Mouse (Mus musculus) lung, postnatal 0 days (tissue): ENCODE measurements at regions not wholly inside any gene's neighbourhood (a gene's known extent, or its start where the extent isn't known, plus 50 kb on each side); places are given as distances from the start of the nearest gene placed in this dataset.

Experiments used
- CTCF ChIP-seq: IDR thresholded peaks from 2 replicates; pipeline ENCODE4 v1.5.1; 2016; ENCODE audit warnings: antibody characterized with exemption, mild to moderate bottlenecking
- EP300 ChIP-seq: IDR thresholded peaks from 2 replicates; pipeline ENCODE4 v1.6.1; 2016; ENCODE audit warnings: antibody characterized with exemption, mild to moderate bottlenecking, control low read depth

- no peak for TF ChIP-seq CTCF
- no peak for TF ChIP-seq EP300
These were observed 50.7 kb upstream of the Eps8l3 start for GRCm38 (mm10) chr3:107826241-107826760.
